Mouse (Mus musculus) midbrain, embryonic 12.5 days (tissue): Measurements from ENCODE around the gene Pi4k2a. TPM values are rescaled to one million over a fixed set of nuclear protein-coding genes. Genes with fewer than 3 reads are reported as not detected.

Experiments
- ATAC-seq: fragments of 200-750 bp; cut with Nextera tagmentation; 2 replicates; pipeline ENCODE4 v1.8.0; 2017; ENCODE audit warnings: low read depth, moderate TSS enrichment, moderate library complexity; ENCODE audit not compliant: low FRiP score
- H3K27ac ChIP-seq: fragments of 300-500 bp; sonication (generic); replicated peaks from 2 replicates; pipeline ENCODE4 v1.5.1; 2016; ENCODE audit warnings: mild to moderate bottlenecking
- H3K27me3 ChIP-seq: fragments of 300-500 bp; sonication (generic); 2 replicates; pipeline ENCODE4 v1.6.1; 2016; ENCODE audit warnings: mild to moderate bottlenecking
- H3K36me3 ChIP-seq: fragments of 300-500 bp; sonication (generic); 2 replicates; pipeline ENCODE4 v1.6.1; 2016
- H3K4me1 ChIP-seq: fragments of 300-500 bp; sonication (generic); 2 replicates; pipeline ENCODE4 v1.6.1; 2016
- H3K4me2 ChIP-seq: fragments of 300-500 bp; sonication (generic); replicated peaks from 2 replicates; pipeline ENCODE4 v1.6.1; 2016; ENCODE audit warnings: mild to moderate bottlenecking, moderate library complexity
- H3K4me3 ChIP-seq: fragments of 300-500 bp; sonication (generic); 2 replicates; pipeline ENCODE4 v1.5.1; 2016; ENCODE audit warnings: mild to moderate bottlenecking
- H3K9ac ChIP-seq: fragments of 300-500 bp; sonication (generic); replicated peaks from 2 replicates; pipeline ENCODE4 v1.6.1; 2016; ENCODE audit warnings: mild to moderate bottlenecking, moderate library complexity
- H3K9me3 ChIP-seq: fragments of 300-500 bp; sonication (generic); 2 replicates; pipeline ENCODE4 v1.6.1; 2016; ENCODE audit warnings: mild to moderate bottlenecking
- WGBS: fragments of 180-500 bp; shearing (Covaris S2); methylation state at CpG from one replicate; pipeline ENCODE4 v1.1.7; 2016; 5-methylcytosine and 5-hydroxymethylcytosine counted together
- polyA plus RNA-seq: library from polyadenylated mRNA; unstranded; fragments of >200 nt; fragmentation: Nextera tagmentation; extraction: Ambion mirVana; gene quantifications from 2 replicates; pipeline ENCODE4 v1.2.1, GENCODE M21; 2016

Gene Pi4k2a
- 36.0 and 36.2 TPM in 2 replicates for polyA plus RNA-seq

GRCm38 (mm10) chr19:42089748-42090595 is at the start of gene Pi4k2a:
Gene Pi4k2a, plus strand, starts transcription at chr19:42090470.
- Histone ChIP-seq H3K27ac (peak within 1 kb of the TSS; percentile 89), H3K4me2 (peak within 1 kb of the TSS; percentile 83), H3K9me3 (no peaks in the 10 kb centered on the region), H3K4me1 (peaks cover 26% of the 10 kb centered on the region), H3K27me3 (no peaks in the 10 kb centered on the region), H3K9ac (peak within 1 kb of the TSS; percentile 82), H3K4me3 (peak within 1 kb of the TSS; percentile 89), H3K36me3 (peaks cover 5% of the 10 kb centered on the region; the same call in 1 of the 2 replicates)
- 2% methylated on average over 55 of the region's 55 CpGs for WGBS
- peak; percentile 97 for ATAC-seq

DNA sequence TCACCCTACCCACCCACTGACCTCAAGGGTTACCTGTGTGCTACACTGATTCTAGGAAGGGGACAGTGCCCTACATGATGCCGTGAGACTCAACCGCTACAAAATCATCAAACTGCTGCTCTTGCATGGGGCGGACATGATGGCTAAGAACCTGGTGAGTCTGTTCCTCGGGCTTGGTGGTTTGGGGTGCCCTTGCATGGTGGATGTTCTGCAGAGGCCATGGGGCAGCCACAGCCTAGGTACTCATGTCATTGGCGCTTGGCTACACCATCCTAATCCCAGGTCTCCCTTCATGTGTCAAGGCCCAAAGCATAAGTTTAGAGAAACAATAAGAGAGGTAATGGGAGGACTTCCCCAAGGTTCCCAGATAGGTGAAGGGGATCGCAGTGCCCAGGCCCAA is 46.3 kb upstream of the Pi4k2a start:
- Histone ChIP-seq H3K4me3 (no peak overlapping the region), H3K27me3 (peaks cover 10% of the 10 kb centered on the region; the same call in 1 of the 2 replicates), H3K27ac (no peak overlapping the region), H3K9ac (no peak overlapping the region), H3K4me1 (peaks cover 6% of the 10 kb centered on the region), H3K4me2 (no peak overlapping the region), H3K36me3 (no peaks in the 10 kb centered on the region), H3K9me3 (no peaks in the 10 kb centered on the region)
- WGBS, result 94% methylated on average over 6 of the region's 6 CpGs
- no peak for ATAC-seq

DNA sequence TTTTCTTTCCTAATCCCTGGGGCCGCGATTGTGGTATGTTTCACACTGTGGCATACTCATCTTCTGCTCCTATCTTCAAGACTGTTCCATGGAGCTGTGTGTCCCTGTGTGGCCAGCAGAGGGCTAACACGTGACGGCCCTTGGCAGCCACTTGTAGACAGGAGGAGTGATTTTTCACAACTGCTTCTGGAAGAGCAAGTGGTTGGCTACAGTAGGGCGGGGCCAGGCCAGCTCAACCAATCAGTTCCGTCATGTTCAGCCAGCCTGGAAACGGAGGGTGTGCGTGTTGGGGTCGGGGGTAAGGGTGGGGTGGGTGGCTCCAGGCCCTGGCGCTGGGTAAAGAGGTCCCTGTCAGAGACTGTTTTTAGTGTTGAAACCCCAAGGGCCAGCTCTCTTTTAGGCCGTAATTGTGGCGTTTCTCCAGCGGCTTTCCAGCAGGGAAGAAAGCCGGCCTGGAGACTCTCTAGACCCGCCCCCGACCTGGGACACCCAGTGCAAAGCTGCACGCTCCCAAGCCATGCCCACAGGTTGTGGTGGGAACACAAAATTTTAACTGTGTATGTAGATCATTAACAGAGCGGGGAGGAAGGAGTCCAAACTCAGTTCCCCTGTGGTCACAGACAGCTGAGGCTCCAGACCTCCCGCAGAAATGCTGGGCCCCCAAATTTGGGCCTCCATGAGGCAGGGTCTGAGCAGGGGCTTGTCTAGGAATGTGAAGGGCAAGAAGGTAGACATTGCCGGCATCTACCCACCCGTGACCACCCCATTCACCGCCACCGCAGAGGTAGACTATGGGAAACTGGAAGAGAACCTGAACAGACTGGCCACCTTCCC is 44.8 kb upstream of the Pi4k2a start, which contains the start of gene Hoga1:
Gene Hoga1 (plus strand): TSS at position 342 of the 834 bp plus-strand sequence.
- no peak within 1 kb of the TSS for H3K27ac ChIP-seq
- ATAC-seq, result peak; percentile 79
- H3K4me2 ChIP-seq, result peak within 1 kb of the TSS; percentile 45
- 25% methylated on average over 23 of the region's 23 CpGs for WGBS
- H3K4me3 ChIP-seq, result peak within 1 kb of the TSS; percentile 27
- no peaks in the 10 kb centered on the region for H3K36me3 ChIP-seq
- peaks cover 6% of the 10 kb centered on the region for H3K4me1 ChIP-seq
- peaks cover 3% of the 10 kb centered on the region; the same call in 1 of the 2 replicates for H3K27me3 ChIP-seq
- no peaks in the 10 kb centered on the region for H3K9me3 ChIP-seq
- H3K9ac ChIP-seq, result no peak within 1 kb of the TSS

GRCm38 (mm10) chr19:42050251-42050650 is 40.0 kb upstream of the Pi4k2a start:
- WGBS, result 87% methylated on average over 1 of the region's 1 CpGs
- Histone ChIP-seq H3K9ac (no peak overlapping the region), H3K36me3 (no peaks in the 10 kb centered on the region), H3K27ac (no peak overlapping the region), H3K27me3 (no peaks in the 10 kb centered on the region), H3K4me1 (peaks cover 6% of the 10 kb centered on the region), H3K4me2 (no peak overlapping the region), H3K9me3 (no peaks in the 10 kb centered on the region), H3K4me3 (no peak overlapping the region)
- no peak for ATAC-seq

- no peak overlapping the region for H3K9ac ChIP-seq
- no peak for ATAC-seq
- no peaks in the 10 kb centered on the region for H3K4me1 ChIP-seq
- WGBS, result 85% methylated on average over 3 of the region's 3 CpGs
- H3K4me2 ChIP-seq, result no peak overlapping the region
- no peaks in the 10 kb centered on the region for H3K27me3 ChIP-seq
- H3K27ac ChIP-seq, result no peak overlapping the region
- no peaks in the 10 kb centered on the region for H3K9me3 ChIP-seq
- no peaks in the 10 kb centered on the region for H3K36me3 ChIP-seq
- H3K4me3 ChIP-seq, result no peak overlapping the region
Measured at GRCm38 (mm10) chr19:42051351-42051750, 38.9 kb upstream of the Pi4k2a start.

DNA sequence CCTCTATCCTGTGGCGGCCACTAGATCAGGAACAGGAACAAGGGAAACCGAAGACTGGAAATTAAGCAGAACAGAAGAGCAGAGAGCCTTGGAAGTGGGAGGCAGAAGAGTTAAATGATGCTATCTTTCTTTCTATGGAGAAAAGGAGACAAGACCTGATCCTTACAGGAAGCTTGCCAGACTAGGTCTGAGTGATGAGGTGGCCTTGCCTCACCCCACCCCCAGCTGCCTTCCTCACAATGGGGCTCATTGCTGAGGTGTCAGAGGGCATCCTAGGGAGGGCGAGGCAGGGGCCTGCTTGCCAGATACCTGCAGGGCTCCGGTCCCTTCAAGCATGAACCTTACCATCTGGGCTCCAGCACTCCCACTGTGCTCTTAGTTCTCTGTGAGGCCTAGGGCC is 38.3 kb upstream of the Pi4k2a start, which contains the start of gene 4933411K16Rik:
Gene 4933411K16Rik (plus strand): TSS at position 301 of the 400 bp plus-strand sequence.
- no peaks in the 10 kb centered on the region for H3K4me1 ChIP-seq
- no peak within 1 kb of the TSS for H3K9ac ChIP-seq
- no peaks in the 10 kb centered on the region for H3K36me3 ChIP-seq
- H3K4me3 ChIP-seq, result no peak within 1 kb of the TSS
- WGBS, result 73% methylated on average over 4 of the region's 4 CpGs
- no peak within 1 kb of the TSS for H3K4me2 ChIP-seq
- H3K27me3 ChIP-seq, result no peaks in the 10 kb centered on the region
- H3K27ac ChIP-seq, result no peak within 1 kb of the TSS
- H3K9me3 ChIP-seq, result no peaks in the 10 kb centered on the region
- no peak for ATAC-seq

DNA sequence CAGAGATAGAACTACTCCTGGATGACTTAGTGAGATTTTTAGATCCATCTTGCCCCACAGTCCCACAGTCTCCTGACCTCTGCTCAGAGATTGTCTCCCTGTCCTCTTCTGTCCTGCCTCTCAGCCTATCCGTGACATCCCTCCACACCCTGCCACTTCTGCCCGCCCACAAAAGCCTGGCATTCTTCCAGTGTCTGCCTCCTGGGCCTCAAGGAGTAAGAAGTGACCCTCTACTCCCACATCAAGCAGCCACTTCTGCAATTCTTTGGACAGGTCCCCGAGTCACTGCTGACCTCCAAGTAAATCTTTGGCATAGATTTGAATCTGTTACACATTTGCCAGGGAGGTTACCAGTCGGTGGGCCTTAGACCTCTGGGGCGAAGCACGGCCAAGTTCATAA is 36.0 kb upstream of the Pi4k2a start:
- no peak overlapping the region for H3K9ac ChIP-seq
- no peak for ATAC-seq

GRCm38 (mm10) chr19:42055881-42056280 is 34.4 kb upstream of the Pi4k2a start:
- Histone ChIP-seq H3K27ac (no peak overlapping the region), H3K36me3 (no peaks in the 10 kb centered on the region), H3K4me2 (no peak overlapping the region), H3K9me3 (no peaks in the 10 kb centered on the region), H3K9ac (no peak overlapping the region), H3K27me3 (no peaks in the 10 kb centered on the region), H3K4me3 (no peak overlapping the region), H3K4me1 (no peaks in the 10 kb centered on the region)
- 86% methylated on average over 2 of the region's 2 CpGs for WGBS
- no peak for ATAC-seq

More for the DNA sequence above, 36.0 kb upstream of the Pi4k2a start:
- Histone ChIP-seq H3K27ac (no peak overlapping the region), H3K4me2 (no peak overlapping the region), H3K4me3 (no peak overlapping the region), H3K9me3 (no peaks in the 10 kb centered on the region), H3K4me1 (no peaks in the 10 kb centered on the region), H3K27me3 (no peaks in the 10 kb centered on the region), H3K36me3 (no peaks in the 10 kb centered on the region)
- WGBS, result 84% methylated on average over 6 of the region's 6 CpGs

DNA sequence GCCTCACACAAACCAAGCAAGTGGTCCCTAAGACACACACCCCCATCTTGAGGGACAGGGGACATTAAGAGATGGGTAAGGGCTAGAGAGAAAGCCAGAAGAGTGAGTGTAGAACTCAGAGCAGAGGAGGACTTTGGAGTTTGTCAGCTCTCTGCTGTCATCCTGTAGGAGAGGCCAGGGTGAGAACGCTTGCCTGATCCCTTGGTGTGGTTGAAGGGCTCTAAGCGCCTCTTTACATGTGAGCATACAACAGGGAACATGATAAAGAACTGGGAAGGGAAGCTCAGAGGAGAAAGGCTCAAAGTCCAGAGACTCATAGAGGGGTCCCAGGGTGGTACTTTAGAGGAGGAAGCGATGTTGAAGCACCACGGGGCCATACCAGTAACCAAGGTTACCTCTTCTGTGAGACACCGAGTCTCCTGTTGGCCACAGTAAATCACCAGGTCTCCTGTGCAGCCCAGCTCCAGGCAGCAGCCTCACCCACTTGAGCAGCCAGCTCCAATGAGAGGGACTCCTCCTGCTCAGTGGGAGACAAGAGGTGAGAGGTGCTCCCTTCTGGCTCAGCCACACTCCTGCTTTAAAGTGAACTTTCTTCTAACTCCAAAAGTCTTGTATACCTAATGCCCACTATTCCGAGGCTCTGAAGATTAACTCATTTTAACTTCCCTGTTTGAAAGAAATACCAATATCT is 33.4 kb upstream of the Pi4k2a start:
- Histone ChIP-seq H3K4me1 (no peaks in the 10 kb centered on the region), H3K36me3 (no peaks in the 10 kb centered on the region), H3K4me2 (no peak overlapping the region), H3K27ac (no peak overlapping the region), H3K9ac (no peak overlapping the region), H3K4me3 (no peak overlapping the region), H3K27me3 (no peaks in the 10 kb centered on the region), H3K9me3 (no peaks in the 10 kb centered on the region)
- WGBS, result 80% methylated on average over 6 of the region's 6 CpGs
- ATAC-seq, result no peak

DNA sequence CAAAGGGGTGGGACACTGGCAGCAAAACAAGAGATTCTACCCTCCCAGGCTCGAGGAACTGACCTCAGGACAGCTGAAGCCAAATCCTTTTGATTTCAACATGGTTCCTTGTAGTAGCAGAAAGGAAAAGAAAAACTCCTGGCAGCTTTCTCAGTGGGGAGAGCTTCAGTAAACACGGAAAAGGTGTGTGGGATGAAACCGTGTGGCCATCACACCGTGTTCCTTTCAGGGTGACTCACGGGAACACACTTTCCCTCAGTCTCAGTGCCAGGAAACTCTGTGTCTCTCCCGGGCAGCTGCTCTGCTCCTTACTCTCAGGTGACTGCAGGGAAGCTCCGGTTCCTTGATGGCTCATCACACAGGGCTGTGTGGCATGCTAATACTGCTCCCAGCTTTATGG is 31.8 kb upstream of the Pi4k2a start:
- Histone ChIP-seq H3K4me1 (no peaks in the 10 kb centered on the region), H3K27ac (no peak overlapping the region), H3K36me3 (no peaks in the 10 kb centered on the region), H3K4me3 (no peak overlapping the region), H3K9me3 (no peaks in the 10 kb centered on the region), H3K4me2 (no peak overlapping the region), H3K9ac (no peak overlapping the region), H3K27me3 (no peaks in the 10 kb centered on the region; the same call in 1 of the 2 replicates)
- WGBS, result 75% methylated on average over 7 of the region's 7 CpGs
- no peak for ATAC-seq

DNA sequence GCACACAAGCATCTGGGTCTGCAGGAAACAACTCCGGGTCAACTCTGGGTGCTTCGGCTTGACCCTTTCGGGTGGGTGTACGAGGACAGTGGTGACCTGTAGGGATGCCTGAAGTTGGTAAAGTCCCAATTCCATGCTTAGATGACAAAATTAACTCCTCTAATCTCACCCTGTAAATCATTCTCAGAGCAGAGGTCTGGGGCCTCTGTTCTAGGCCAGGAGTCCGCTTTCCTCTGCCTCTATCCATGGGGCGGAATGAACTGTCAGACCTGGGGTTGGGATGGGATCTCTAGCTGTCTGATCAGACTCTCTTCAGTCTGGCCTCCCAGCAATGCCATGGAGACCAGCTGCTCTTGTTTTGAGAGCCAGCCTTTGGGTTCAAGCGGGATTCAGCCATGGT is 28.8 kb upstream of the Pi4k2a start:
- Histone ChIP-seq H3K9ac (no peak overlapping the region), H3K4me1 (no peaks in the 10 kb centered on the region), H3K27ac (no peak overlapping the region), H3K27me3 (no peaks in the 10 kb centered on the region; the same call in 1 of the 2 replicates), H3K36me3 (no peaks in the 10 kb centered on the region), H3K4me2 (no peak overlapping the region), H3K4me3 (no peak overlapping the region), H3K9me3 (no peaks in the 10 kb centered on the region)
- ATAC-seq, result no peak
- 92% methylated on average over 7 of the region's 7 CpGs for WGBS
